Mouse (Mus musculus) ES-Bruce4 (cell line): ENCODE results near the gene Hoxa13.

Experiments
- CTCF ChIP-seq: IDR thresholded peaks from one replicate; pipeline ENCODE4 v1.8.1; 2011; ENCODE audit warnings: low read depth, low read length
- EP300 ChIP-seq: IDR thresholded peaks from 2 replicates; pipeline ENCODE4 v1.6.1; 2011; ENCODE audit warnings: low read depth, low read length; ENCODE audit not compliant: insufficient read depth
- POLR2A ChIP-seq: IDR thresholded peaks from one replicate; pipeline ENCODE4 v1.8.1; 2011; ENCODE audit warnings: low read length; ENCODE audit not compliant: insufficient read depth

DNA sequence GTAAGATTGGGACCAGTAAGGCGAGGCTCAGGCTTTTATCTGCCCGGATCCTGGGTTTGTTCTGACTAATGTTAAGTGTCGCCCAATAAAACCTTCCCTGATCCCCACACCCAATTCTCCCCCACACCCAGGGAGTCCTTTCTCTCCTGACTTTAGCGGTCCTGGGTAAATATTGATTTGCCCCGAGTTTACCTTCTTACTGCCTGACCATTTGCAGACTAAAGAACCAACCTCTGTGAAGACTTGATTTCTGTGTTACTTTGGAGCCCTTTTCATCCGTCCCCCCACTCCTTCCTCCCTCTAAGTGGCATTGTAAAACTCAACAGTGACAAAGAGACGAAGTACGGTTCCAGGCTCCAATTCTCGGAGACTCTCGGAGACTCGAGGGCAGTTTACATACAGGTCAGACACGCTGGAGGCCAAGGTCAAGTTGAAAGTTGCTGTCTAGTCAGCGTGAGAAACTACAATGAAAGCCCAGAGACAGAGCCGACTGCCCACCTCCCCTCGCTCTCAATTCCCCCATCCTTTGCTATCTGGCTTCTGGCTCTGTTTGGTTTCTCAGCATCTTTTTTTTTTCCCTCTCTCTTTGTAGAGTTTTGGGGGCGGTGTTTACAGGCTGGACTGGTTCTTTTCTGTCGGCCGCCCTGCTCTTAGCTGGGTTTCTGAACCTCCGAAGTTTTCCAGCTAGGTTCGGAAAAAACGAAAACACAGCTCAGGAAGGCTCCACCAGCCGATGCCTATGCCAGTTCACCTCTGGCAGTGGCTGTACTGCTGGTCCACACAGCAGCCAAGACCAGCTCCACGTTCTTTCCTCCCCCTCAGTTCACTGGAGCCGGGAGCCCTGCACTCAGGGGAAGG, 2.0 kb upstream of the Hoxa13 start:
- no peak for TF ChIP-seq CTCF
- no peak for TF ChIP-seq POLR2A
- no peak for TF ChIP-seq EP300
